Mouse (Mus musculus) midbrain, embryonic 16.5 days (tissue): Measurements from ENCODE around the gene Atoh7. TPM values are rescaled to one million over a fixed set of nuclear protein-coding genes. Genes with fewer than 3 reads are reported as not detected.

Source experiments
- polyA plus RNA-seq: library from polyadenylated mRNA; unstranded; fragments of >200 nt; fragmentation: Nextera tagmentation; extraction: Ambion mirVana; gene quantifications from 2 replicates; pipeline ENCODE4 v1.2.1, GENCODE M21; 2015

Gene Atoh7
- polyA plus RNA-seq, 1 experiment from 2014 or later = 2.3 TPM

Other genes with a start within 250 kb of the Atoh7 start
- gene Tet1, start 190.7 kb upstream of the Atoh7 start, polyA plus RNA-seq = 42.0 and 42.4 TPM in 2 replicates
- gene Slc25a16, start 179.0 kb upstream of the Atoh7 start, polyA plus RNA-seq = 15.1 and 15.4 TPM in 2 replicates
- gene Dna2, start 152.6 kb upstream of the Atoh7 start, polyA plus RNA-seq = 3.5 and 4.0 TPM in 2 replicates
- gene Rufy2, start 119.4 kb upstream of the Atoh7 start, polyA plus RNA-seq = 61.2 and 63.0 TPM in 2 replicates
- gene Hnrnph3, start 75.4 kb upstream of the Atoh7 start, polyA plus RNA-seq = 140 and 167 TPM in 2 replicates
- 0.77 and 0.80 TPM in 2 replicates for gene Pbld2, start 75.3 kb upstream of the Atoh7 start, polyA plus RNA-seq
- gene Pbld1, start 39.5 kb upstream of the Atoh7 start, polyA plus RNA-seq = 0.50 TPM in 2 replicates
- 0.34 and 0.64 TPM in 2 replicates for gene Mypn, start 104.3 kb downstream of the Atoh7 start, polyA plus RNA-seq
- gene Herc4, start 144.2 kb downstream of the Atoh7 start, polyA plus RNA-seq = 26.4 and 31.8 TPM in 2 replicates